Mouse (Mus musculus) central nervous system, embryonic 18 days (tissue): ENCODE measurements around the gene Vmn1r72. TPM values are rescaled to one million over a fixed set of nuclear protein-coding genes. Genes with fewer than 3 reads are reported as not detected.

Source experiments
- polyA plus RNA-seq: library from polyadenylated mRNA; depleted of rRNA; stranded (reverse); fragments of >200 nt; gene quantifications from 2 replicates; pipeline ENCODE4 v1.2.3, GENCODE M21; 2012; rRNA removed

Vmn1r72 gene
- not detected in 2 replicates for polyA plus RNA-seq

GRCm38 (mm10) chr7:11680047-11680446 is at the start of gene Vmn1r72:
Vmn1r72 (minus strand) TSS chr7:11680147.

Other genes starting within 250 kb of the Vmn1r72 start
- not detected in 2 replicates for gene Zscan4-ps2, start 165.8 kb downstream of the Vmn1r72 start, polyA plus RNA-seq
- gene Zscan4-ps3, start 70.8 kb downstream of the Vmn1r72 start, polyA plus RNA-seq: not detected in 2 replicates
- gene Vmn1r73, start 50.1 kb upstream of the Vmn1r72 start, polyA plus RNA-seq: not detected in 2 replicates
- not detected in 2 replicates for gene Vmn1r74, start 153.8 kb upstream of the Vmn1r72 start, polyA plus RNA-seq
- not detected in 2 replicates for gene Vmn1r75, start 194.5 kb upstream of the Vmn1r72 start, polyA plus RNA-seq